Mouse (Mus musculus) heart, postnatal 0 days (tissue): ENCODE data around the gene Kcnk2. TPM values are rescaled to one million over a fixed set of nuclear protein-coding genes. Genes with fewer than 3 reads are reported as not detected.

Experiments
- ATAC-seq: fragments of 200-750 bp; cut with Nextera tagmentation; 2 replicates; pipeline ENCODE4 v1.8.0; 2017; ENCODE audit warnings: low read depth, moderate number of reproducible peaks, moderate library complexity; ENCODE audit not compliant: insufficient read depth
- DNase-seq: peaks from one replicate; pipeline ENCODE4 v3.0.0-alpha.2; 2016; ENCODE audit warnings: low spot score
- H3K27ac ChIP-seq: fragments of 300-500 bp; sonication (generic); 2 replicates; pipeline ENCODE4 v1.5.1; 2014; ENCODE audit warnings: low read depth, mild to moderate bottlenecking
- H3K27me3 ChIP-seq: fragments of 300-500 bp; sonication (generic); 2 replicates; pipeline ENCODE4 v1.6.1; 2014; ENCODE audit warnings: low read length, mixed read lengths; ENCODE audit not compliant: control insufficient read depth, insufficient read depth
- H3K36me3 ChIP-seq: fragments of 300-500 bp; sonication (generic); replicated peaks from 2 replicates; pipeline ENCODE4 v1.6.1; 2014; ENCODE audit warnings: low read length, mixed read lengths; ENCODE audit not compliant: control insufficient read depth, insufficient read depth
- H3K4me1 ChIP-seq: fragments of 300-500 bp; sonication (generic); 2 replicates; pipeline ENCODE4 v1.6.1; 2014; ENCODE audit warnings: antibody characterized with exemption; ENCODE audit not compliant: control insufficient read depth, insufficient read depth
- H3K4me2 ChIP-seq: fragments of 300-500 bp; sonication (generic); 2 replicates; pipeline ENCODE4 v1.6.1; 2014; ENCODE audit warnings: low read depth, mild to moderate bottlenecking, low read length, moderate library complexity
- H3K4me3 ChIP-seq: fragments of 300-500 bp; sonication (generic); 2 replicates; pipeline ENCODE4 v1.5.1; 2014; ENCODE audit warnings: low read depth, low read length
- H3K9ac ChIP-seq: fragments of 300-500 bp; sonication (generic); replicated peaks from 2 replicates; pipeline ENCODE4 v1.6.1; 2014; ENCODE audit warnings: low read depth, low read length, mixed read lengths
- H3K9me3 ChIP-seq: fragments of 300-500 bp; sonication (generic); replicated peaks from 2 replicates; pipeline ENCODE4 v1.6.1; 2016; ENCODE audit warnings: low read length; ENCODE audit not compliant: control insufficient read depth
- CTCF ChIP-seq: IDR thresholded peaks from 2 replicates; pipeline ENCODE4 v1.5.1; 2016; ENCODE audit warnings: antibody characterized with exemption, control low read depth, low read depth
- EP300 ChIP-seq: IDR thresholded peaks from 2 replicates; pipeline ENCODE4 v1.6.1; 2016; ENCODE audit warnings: antibody characterized with exemption, low read depth
- WGBS: fragments of 180-500 bp; shearing (Covaris S2); extraction: QIAGEN DNeasy Blood & Tissue Kit; methylation state at CpG from one replicate; pipeline ENCODE4 v1.1.7; 2014; 5-methylcytosine and 5-hydroxymethylcytosine counted together
- polyA plus RNA-seq: library from polyadenylated mRNA; unstranded; fragments of >200 nt; fragmentation: Nextera tagmentation; extraction: Ambion mirVana; gene quantifications from 2 replicates; pipeline ENCODE4 v1.2.1, GENCODE M21; 2015
- total RNA-seq: library from RNA; depleted of rRNA; stranded (reverse); fragments of >200 nt; gene quantifications from 2 replicates; pipeline ENCODE4 v1.2.3, GENCODE M21; 2014; ENCODE audit warnings: low replicate concordance

Gene Kcnk2
- total and polyA plus RNA-seq, 2 experiments from 2014 or later = 0.11 to 1.8 TPM

- Histone ChIP-seq H3K36me3 (no peaks in the 10 kb centered on the region), H3K4me3 (no peak overlapping the region), H3K27me3 (no peaks in the 10 kb centered on the region), H3K9me3 (no peaks in the 10 kb centered on the region), H3K4me1 (no peaks in the 10 kb centered on the region), H3K9ac (no peak overlapping the region), H3K27ac (no peak overlapping the region), H3K4me2 (no peak overlapping the region)
- no peak for DNase-seq
- no peak for TF ChIP-seq EP300
- TF ChIP-seq CTCF = no peak
- ATAC-seq = no peak
- WGBS = 50% methylated on average over 6 of the region's 6 CpGs
Observed at GRCm38 (mm10) chr1:189232829-189233228, 169.2 kb downstream of the Kcnk2 start.

DNA sequence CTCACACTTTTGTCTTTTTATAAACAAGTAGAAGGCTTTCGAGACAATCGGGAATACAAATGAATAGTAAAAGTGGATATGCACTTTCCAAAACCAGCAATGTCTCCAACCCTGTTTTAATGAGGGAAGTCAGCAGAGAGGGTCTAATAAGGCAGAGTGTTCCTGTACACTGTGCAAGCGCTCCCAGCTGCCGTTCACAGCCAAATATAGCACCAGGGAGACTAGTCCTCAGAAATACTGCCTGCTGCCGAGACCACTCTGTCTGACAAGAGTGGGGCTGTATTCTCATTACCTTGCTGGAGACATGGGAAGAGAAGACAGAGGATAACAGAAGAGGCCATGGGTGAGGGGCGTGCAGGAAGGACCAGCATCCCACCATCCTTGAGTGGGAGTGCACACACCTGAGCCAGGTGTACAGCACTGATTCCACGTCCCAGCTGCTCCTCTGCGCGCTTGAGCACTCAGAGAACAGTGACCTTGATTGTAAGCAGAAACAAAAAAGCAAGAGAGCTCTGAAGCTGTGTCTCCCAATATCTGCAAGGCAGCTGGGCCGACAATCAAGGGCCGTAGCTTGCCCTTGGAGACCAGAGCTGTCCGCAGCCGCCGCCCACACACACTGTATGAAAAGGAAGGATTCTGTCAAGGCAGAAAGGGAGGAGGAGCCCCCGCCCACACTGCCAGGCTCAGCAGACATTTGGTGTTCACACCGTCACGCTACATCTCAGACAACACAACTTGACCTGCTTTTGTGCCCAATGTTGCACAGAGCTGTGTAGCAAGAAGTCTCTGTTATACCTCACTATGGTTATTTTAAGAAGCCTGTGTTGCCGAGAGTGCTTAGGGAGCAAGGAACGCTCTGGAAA, 173.6 kb downstream of the Kcnk2 start:
- no peaks in the 10 kb centered on the region for H3K4me1 ChIP-seq
- DNase-seq = no peak
- no peak; the same call in 1 of the 2 replicates for ATAC-seq
- no peak for TF ChIP-seq CTCF
- no peak for TF ChIP-seq EP300
- no peaks in the 10 kb centered on the region for H3K9me3 ChIP-seq
- H3K9ac ChIP-seq = no peak overlapping the region
- H3K27me3 ChIP-seq = no peaks in the 10 kb centered on the region
- H3K27ac ChIP-seq = no peak overlapping the region
- H3K4me3 ChIP-seq = no peak overlapping the region
- 40% methylated on average over 19 of the region's 19 CpGs for WGBS
- no peak overlapping the region for H3K4me2 ChIP-seq
- H3K36me3 ChIP-seq = no peaks in the 10 kb centered on the region

DNA sequence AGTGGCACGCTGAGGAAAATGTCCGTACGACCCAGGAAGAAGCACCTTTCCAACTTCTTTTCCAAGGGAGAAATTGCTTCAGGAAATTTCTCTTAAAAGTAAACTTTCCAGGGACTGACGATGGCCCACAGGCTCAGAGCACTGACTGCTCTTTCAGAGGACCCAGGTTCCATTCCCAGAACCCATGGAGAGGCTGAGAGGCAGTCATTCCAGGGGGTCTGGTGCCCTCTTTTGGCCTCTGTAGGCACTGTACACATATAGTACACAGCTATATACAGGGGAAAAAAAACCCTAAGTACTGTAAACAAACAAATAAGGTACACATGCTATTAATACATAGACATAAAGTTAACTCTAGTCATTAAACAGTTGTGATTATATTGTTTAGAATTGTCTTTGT, 174.6 kb downstream of the Kcnk2 start:
- 64% methylated on average over 4 of the region's 4 CpGs for WGBS
- ATAC-seq = no peak
- H3K36me3 ChIP-seq = no peaks in the 10 kb centered on the region
- TF ChIP-seq EP300 (no peak), CTCF (0 out of 2 replicates have a peak, but pooled peaks have one; percentile 30)
- no peak overlapping the region for H3K9ac ChIP-seq
- H3K4me3 ChIP-seq = no peak overlapping the region
- H3K9me3 ChIP-seq = no peaks in the 10 kb centered on the region
- no peak for DNase-seq
- H3K27me3 ChIP-seq = no peaks in the 10 kb centered on the region
- H3K27ac ChIP-seq = no peak overlapping the region
- no peaks in the 10 kb centered on the region for H3K4me1 ChIP-seq
- no peak overlapping the region for H3K4me2 ChIP-seq

GRCm38 (mm10) chr1:189219051-189219450, 183.0 kb downstream of the Kcnk2 start:
- H3K4me2 ChIP-seq = no peak overlapping the region
- no peaks in the 10 kb centered on the region for H3K4me1 ChIP-seq
- no peak overlapping the region for H3K27ac ChIP-seq
- ATAC-seq (no peak), DNase-seq (no peak)
- WGBS = 71% methylated on average over 10 of the region's 10 CpGs
- H3K9ac ChIP-seq = no peak overlapping the region
- H3K4me3 ChIP-seq = no peak overlapping the region
- TF ChIP-seq EP300 (no peak), CTCF (no peak)
- H3K27me3 ChIP-seq = no peaks in the 10 kb centered on the region
- no peaks in the 10 kb centered on the region for H3K9me3 ChIP-seq
- no peaks in the 10 kb centered on the region for H3K36me3 ChIP-seq

- TF ChIP-seq CTCF (no peak), EP300 (no peak)
- DNase-seq (no peak), ATAC-seq (no peak)
- Histone ChIP-seq H3K9me3 (no peaks in the 10 kb centered on the region), H3K27me3 (no peaks in the 10 kb centered on the region), H3K4me3 (no peak overlapping the region), H3K9ac (no peak overlapping the region), H3K36me3 (no peaks in the 10 kb centered on the region), H3K27ac (no peak overlapping the region), H3K4me1 (no peaks in the 10 kb centered on the region), H3K4me2 (no peak overlapping the region)
- 73% methylated on average over 11 of the region's 11 CpGs for WGBS
Observed at GRCm38 (mm10) chr1:189217751-189218564, 184.1 kb downstream of the Kcnk2 start.
